Mouse (Mus musculus): Measurements from ENCODE around the gene Mrpl47. TPM values are rescaled to one million over a fixed set of nuclear protein-coding genes. Genes with fewer than 3 reads are reported as not detected.
"Not testable (repeated sequence)": the region's sequence is repeated elsewhere in the genome, so short reads cannot be mapped to it uniquely, and the experiment has no call there.

Gene Mrpl47
- polyA plus RNA-seq, 1 experiment from 2014 or later: 33.7 TPM

DNA sequence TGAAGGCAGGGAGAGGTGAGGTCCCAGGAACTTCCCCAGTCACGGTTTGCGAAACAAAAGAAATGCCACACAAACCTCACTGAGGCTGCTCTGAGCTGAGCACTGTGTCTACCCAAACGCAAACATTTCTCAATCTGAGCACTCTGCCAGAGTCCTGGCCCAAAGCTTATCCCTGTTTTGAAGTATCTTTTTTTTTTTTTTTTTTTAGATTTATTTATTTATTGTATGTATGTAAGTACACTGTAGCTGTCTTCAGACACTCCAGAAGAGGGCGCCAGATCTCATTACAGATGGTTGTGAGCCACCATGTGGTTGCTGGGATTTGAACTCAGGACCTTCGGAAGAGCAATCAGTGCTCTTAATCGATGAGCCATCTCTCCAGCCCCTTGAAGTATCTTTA lies 33.4 kb downstream of the Mrpl47 start:
- H3K4me2 ChIP-seq (replicated peaks; ENCODE audit: low read depth, low read length); H3K4me1 ChIP-seq (ENCODE audit: control insufficient read depth, insufficient read depth, low read length); H3K4me3 ChIP-seq (ENCODE audit: low read depth, low read length); H3K9me3 ChIP-seq (ENCODE audit: control insufficient read depth, low read depth, low read length); H3K9ac ChIP-seq (replicated peaks; ENCODE audit: low read depth, low read length); ATAC-seq (ENCODE audit: insufficient number of reproducible peaks, insufficient read depth, low FRiP score, low read depth); H3K36me3 ChIP-seq (ENCODE audit: control insufficient read depth, insufficient read depth, low read length); H3K27me3 ChIP-seq (ENCODE audit: control insufficient read depth, insufficient read depth, low read length); H3K27ac ChIP-seq (ENCODE audit: low read length): not testable (repeated sequence)
- WGBS: 89% methylated on average over 6 of the region's 6 CpGs

DNA sequence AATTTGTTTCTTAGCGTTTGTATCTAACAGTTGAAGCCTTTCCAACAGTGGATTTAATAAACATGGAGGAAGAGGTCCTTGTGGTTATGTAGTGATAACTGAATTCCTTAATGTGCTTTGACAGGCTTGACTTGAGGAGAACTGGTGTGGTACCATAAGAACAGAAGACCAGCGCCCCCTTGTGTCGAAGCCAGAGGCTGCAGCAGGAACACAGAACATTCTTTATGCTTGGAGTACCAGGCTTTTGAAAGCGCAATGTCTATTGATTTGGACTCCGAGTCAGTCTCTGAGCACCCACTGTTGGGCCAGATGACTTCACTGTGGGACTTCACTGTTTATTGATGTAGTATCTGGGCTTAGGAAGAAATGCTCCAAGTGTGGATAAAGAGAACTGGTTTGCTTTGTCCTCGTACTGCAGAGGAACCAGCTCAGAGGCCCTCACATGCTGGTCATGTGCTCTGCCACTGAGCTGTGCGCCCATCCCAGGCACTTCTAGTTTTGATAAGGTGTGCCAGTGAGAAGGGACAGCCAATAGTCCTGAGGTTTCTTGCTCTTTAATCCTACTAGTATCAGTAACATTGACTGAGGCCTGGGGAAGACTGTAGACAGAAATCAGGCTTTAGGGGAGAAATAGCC lies 39.1 kb downstream of the Mrpl47 start:
- 37% methylated on average over 7 of the region's 7 CpGs for WGBS
- H3K9ac ChIP-seq (replicated peaks; ENCODE audit: low read depth, low read length): no peak overlapping the region
- H3K27ac ChIP-seq (ENCODE audit: low read length): no peak overlapping the region
- no peaks in the 10 kb centered on the region for H3K4me1 ChIP-seq (ENCODE audit: control insufficient read depth, insufficient read depth, low read length)
- ATAC-seq (ENCODE audit: insufficient number of reproducible peaks, insufficient read depth, low FRiP score, low read depth): peak; percentile 65; the same call in 1 of the 2 replicates
- H3K4me3 ChIP-seq (ENCODE audit: low read depth, low read length): no peak overlapping the region
- H3K36me3 ChIP-seq (ENCODE audit: control insufficient read depth, insufficient read depth, low read length): no peaks in the 10 kb centered on the region
- no peaks in the 10 kb centered on the region for H3K9me3 ChIP-seq (ENCODE audit: control insufficient read depth, low read depth, low read length)
- H3K27me3 ChIP-seq (ENCODE audit: control insufficient read depth, insufficient read depth, low read length): no peaks in the 10 kb centered on the region
- H3K4me2 ChIP-seq (replicated peaks; ENCODE audit: low read depth, low read length): no peak overlapping the region

DNA sequence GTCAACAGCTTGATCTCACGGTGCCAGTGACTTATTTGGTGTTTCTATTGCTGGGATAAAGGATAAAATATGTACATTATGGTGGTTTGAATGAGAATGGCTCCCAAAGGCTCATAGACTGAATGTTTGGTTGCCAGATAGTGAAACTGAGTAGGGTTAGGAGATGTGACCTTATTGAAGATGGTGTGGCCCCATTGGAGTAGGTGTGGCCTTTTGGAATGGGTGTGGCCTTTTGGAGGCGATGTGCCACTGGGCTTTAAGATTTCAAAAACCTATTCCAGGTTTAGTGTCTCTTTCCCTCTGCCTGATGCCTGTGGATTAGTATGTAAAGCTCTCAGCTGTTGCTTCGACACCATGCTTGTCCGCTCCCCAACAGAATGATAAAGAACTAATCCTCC lies 41.8 kb downstream of the Mrpl47 start:
- Histone ChIP-seq H3K27ac (ENCODE audit: low read length) (no peak overlapping the region), H3K4me1 (ENCODE audit: control insufficient read depth, insufficient read depth, low read length) (no peaks in the 10 kb centered on the region), H3K9me3 (ENCODE audit: control insufficient read depth, low read depth, low read length) (no peaks in the 10 kb centered on the region), H3K9ac (replicated peaks; ENCODE audit: low read depth, low read length) (no peak overlapping the region), H3K4me2 (replicated peaks; ENCODE audit: low read depth, low read length) (no peak overlapping the region), H3K4me3 (ENCODE audit: low read depth, low read length) (no peak overlapping the region), H3K27me3 (ENCODE audit: control insufficient read depth, insufficient read depth, low read length) (no peaks in the 10 kb centered on the region), H3K36me3 (ENCODE audit: control insufficient read depth, insufficient read depth, low read length) (no peaks in the 10 kb centered on the region)
- WGBS: 83% methylated on average over 4 of the region's 4 CpGs
- ATAC-seq (ENCODE audit: insufficient number of reproducible peaks, insufficient read depth, low FRiP score, low read depth): no peak

DNA sequence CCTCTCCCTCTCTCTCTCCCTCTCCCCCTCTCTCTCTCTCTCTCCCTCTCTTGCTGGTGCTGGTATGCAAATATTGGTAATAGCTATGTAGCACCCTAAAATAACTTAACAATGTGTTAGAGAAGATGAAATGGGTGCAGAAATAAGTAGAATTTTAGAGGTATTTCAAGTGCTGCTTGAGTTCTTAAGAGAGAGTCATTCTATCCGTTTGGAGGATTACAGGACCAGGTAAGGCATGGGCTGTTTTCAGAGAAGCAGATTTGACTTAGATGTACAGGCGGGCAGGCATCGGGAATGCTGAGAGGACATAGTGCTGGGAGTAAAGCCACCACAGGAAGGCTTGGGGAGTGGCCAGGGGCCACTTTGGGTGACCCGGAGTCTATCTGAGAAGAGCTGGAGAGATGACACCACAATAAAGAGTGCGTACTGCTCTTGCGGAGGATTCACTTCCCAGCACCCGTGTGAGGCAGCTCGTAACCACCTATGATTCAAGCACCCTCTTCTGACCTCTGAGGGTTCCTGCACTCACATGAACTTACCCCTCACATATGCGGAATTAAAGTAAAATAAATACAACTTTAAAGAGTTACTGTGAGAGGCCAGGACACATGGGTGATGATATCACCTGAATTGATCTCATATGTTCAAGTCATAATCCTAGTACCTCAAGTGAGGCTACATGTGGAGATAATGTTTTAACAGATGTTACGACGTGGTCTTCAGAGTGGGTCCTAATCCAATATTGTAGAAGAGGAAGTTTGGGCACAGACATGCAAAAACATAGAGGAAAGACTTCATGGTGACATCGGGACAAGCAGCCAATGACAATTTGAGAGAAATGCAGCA lies 42.4 kb downstream of the Mrpl47 start:
- Histone ChIP-seq H3K27ac (ENCODE audit: low read length) (no peak overlapping the region), H3K27me3 (ENCODE audit: control insufficient read depth, insufficient read depth, low read length) (no peaks in the 10 kb centered on the region), H3K9ac (replicated peaks; ENCODE audit: low read depth, low read length) (no peak overlapping the region), H3K4me3 (ENCODE audit: low read depth, low read length) (no peak overlapping the region), H3K4me1 (ENCODE audit: control insufficient read depth, insufficient read depth, low read length) (no peaks in the 10 kb centered on the region), H3K36me3 (ENCODE audit: control insufficient read depth, insufficient read depth, low read length) (no peaks in the 10 kb centered on the region), H3K4me2 (replicated peaks; ENCODE audit: low read depth, low read length) (no peak overlapping the region), H3K9me3 (ENCODE audit: control insufficient read depth, low read depth, low read length) (no peaks in the 10 kb centered on the region)
- 70% methylated on average over 12 of the region's 12 CpGs for WGBS
- ATAC-seq (ENCODE audit: insufficient number of reproducible peaks, insufficient read depth, low FRiP score, low read depth): no peak

DNA sequence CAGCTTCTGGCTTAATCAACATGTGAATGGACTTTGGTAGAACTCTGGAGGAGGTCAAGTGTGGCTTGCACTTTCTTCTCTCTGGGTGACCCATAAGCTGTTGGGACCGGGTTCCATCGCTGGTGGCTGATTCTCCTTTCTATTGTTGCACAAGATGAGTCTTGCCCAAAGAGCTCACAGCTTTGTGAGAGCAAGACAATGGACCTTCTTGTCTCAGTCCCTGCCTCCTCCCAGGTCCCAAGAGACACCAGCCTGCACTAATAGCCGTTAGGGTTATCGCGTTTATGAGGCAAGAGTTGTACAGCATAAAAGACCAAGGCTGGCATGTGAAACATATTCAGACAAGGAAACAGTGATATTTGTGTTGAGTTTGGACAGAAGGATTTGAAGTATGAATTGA lies 43.2 kb downstream of the Mrpl47 start:
- no peaks in the 10 kb centered on the region for H3K9me3 ChIP-seq (ENCODE audit: control insufficient read depth, low read depth, low read length)
- H3K4me3 ChIP-seq (ENCODE audit: low read depth, low read length): no peak overlapping the region
- WGBS: 71% methylated on average over 5 of the region's 5 CpGs
- H3K27ac ChIP-seq (ENCODE audit: low read length): no peak overlapping the region
- H3K4me1 ChIP-seq (ENCODE audit: control insufficient read depth, insufficient read depth, low read length): no peaks in the 10 kb centered on the region
- ATAC-seq (ENCODE audit: insufficient number of reproducible peaks, insufficient read depth, low FRiP score, low read depth): no peak
- H3K4me2 ChIP-seq (replicated peaks; ENCODE audit: low read depth, low read length): no peak overlapping the region
- no peaks in the 10 kb centered on the region for H3K27me3 ChIP-seq (ENCODE audit: control insufficient read depth, insufficient read depth, low read length)
- H3K36me3 ChIP-seq (ENCODE audit: control insufficient read depth, insufficient read depth, low read length): no peaks in the 10 kb centered on the region
- no peak overlapping the region for H3K9ac ChIP-seq (replicated peaks; ENCODE audit: low read depth, low read length)

DNA sequence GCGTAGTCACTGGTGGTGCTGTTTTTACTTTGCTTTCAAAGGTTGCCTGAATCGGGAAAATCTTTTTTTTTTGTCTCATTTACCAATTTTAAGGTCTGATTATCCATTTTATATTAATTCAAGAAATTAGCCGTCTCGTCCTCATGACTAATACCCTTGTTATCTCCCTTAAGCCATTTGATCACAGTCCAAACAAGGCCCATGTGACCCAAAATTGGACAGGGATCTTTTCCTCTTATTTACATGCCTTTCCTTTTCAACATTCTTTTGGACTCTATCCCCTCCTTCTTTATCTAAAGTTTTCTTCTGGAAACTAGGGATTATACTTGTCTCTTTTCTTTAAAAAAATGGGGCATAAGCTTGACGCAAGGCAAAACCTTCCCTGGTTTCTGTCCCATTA lies 45.6 kb downstream of the Mrpl47 start:
- no peaks in the 10 kb centered on the region for H3K27me3 ChIP-seq (ENCODE audit: control insufficient read depth, insufficient read depth, low read length)
- no peak for ATAC-seq (ENCODE audit: insufficient number of reproducible peaks, insufficient read depth, low FRiP score, low read depth)
- H3K36me3 ChIP-seq (ENCODE audit: control insufficient read depth, insufficient read depth, low read length): no peaks in the 10 kb centered on the region
- 51% methylated on average over 5 of the region's 5 CpGs for WGBS
- no peaks in the 10 kb centered on the region for H3K4me1 ChIP-seq (ENCODE audit: control insufficient read depth, insufficient read depth, low read length)
- H3K9ac ChIP-seq (replicated peaks; ENCODE audit: low read depth, low read length): no peak overlapping the region
- H3K9me3 ChIP-seq (ENCODE audit: control insufficient read depth, low read depth, low read length): no peaks in the 10 kb centered on the region
- H3K4me3 ChIP-seq (ENCODE audit: low read depth, low read length): no peak overlapping the region
- no peak overlapping the region for H3K4me2 ChIP-seq (replicated peaks; ENCODE audit: low read depth, low read length)
- no peak overlapping the region for H3K27ac ChIP-seq (ENCODE audit: low read length)

DNA sequence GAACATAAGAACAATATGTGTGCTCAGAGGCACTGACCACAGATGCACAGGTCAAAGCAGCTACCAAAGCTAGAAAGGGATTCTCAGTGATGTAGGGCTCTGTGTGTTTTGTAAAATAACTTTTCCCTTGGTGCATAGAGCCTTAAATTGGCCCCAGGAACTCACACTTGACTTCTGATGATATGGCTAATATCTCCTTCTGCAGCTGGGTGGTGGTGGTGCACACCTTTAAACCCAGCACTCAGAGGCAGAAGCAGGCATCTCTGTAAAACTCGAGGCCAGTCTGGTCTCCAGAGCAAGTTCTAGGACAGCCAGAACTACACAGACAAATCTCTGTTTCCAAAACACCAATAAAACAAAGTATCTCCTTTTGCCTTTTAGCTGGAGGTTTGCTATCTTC lies 46.5 kb downstream of the Mrpl47 start:
- no peak overlapping the region for H3K4me2 ChIP-seq (replicated peaks; ENCODE audit: low read depth, low read length)
- H3K27ac ChIP-seq (ENCODE audit: low read length): no peak overlapping the region
- no peaks in the 10 kb centered on the region for H3K36me3 ChIP-seq (ENCODE audit: control insufficient read depth, insufficient read depth, low read length)
- H3K27me3 ChIP-seq (ENCODE audit: control insufficient read depth, insufficient read depth, low read length): no peaks in the 10 kb centered on the region
- H3K4me1 ChIP-seq (ENCODE audit: control insufficient read depth, insufficient read depth, low read length): no peaks in the 10 kb centered on the region
- no peak overlapping the region for H3K9ac ChIP-seq (replicated peaks; ENCODE audit: low read depth, low read length)
- 69% methylated on average over 1 of the region's 1 CpGs for WGBS
- no peak overlapping the region for H3K4me3 ChIP-seq (ENCODE audit: low read depth, low read length)
- ATAC-seq (ENCODE audit: insufficient number of reproducible peaks, insufficient read depth, low FRiP score, low read depth): no peak
- H3K9me3 ChIP-seq (ENCODE audit: control insufficient read depth, low read depth, low read length): no peaks in the 10 kb centered on the region

DNA sequence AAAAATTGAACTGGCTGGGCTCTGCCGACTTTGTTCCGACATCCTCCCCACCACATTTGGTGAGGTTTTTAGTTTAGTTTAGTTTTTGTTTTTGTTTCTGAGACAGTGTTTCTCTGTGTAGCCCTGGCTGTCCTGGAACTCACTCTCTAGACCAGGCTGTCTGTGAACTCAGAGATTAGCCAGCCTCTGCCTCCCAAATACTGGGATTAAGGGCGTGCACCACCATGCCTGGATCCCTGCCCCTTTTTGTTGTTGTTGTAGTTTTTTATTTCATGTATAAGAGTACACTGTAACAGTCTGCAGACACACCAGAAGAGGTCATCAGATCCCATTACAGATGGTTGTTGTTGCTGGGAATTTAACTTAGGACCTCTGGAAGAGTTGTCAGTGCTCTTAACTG lies 47.4 kb downstream of the Mrpl47 start:
- no peaks in the 10 kb centered on the region for H3K27me3 ChIP-seq (ENCODE audit: control insufficient read depth, insufficient read depth, low read length)
- H3K36me3 ChIP-seq (ENCODE audit: control insufficient read depth, insufficient read depth, low read length): no peaks in the 10 kb centered on the region
- H3K4me3 ChIP-seq (ENCODE audit: low read depth, low read length): no peak overlapping the region
- no peak overlapping the region for H3K27ac ChIP-seq (ENCODE audit: low read length)
- no peaks in the 10 kb centered on the region for H3K9me3 ChIP-seq (ENCODE audit: control insufficient read depth, low read depth, low read length)
- no peak overlapping the region for H3K9ac ChIP-seq (replicated peaks; ENCODE audit: low read depth, low read length)
- H3K4me2 ChIP-seq (replicated peaks; ENCODE audit: low read depth, low read length): no peak overlapping the region
- no peak for ATAC-seq (ENCODE audit: insufficient number of reproducible peaks, insufficient read depth, low FRiP score, low read depth)
- WGBS: 83% methylated on average over 3 of the region's 3 CpGs
- no peaks in the 10 kb centered on the region for H3K4me1 ChIP-seq (ENCODE audit: control insufficient read depth, insufficient read depth, low read length)
